Mouse (Mus musculus): ENCODE data around the gene Prima1. TPM values are rescaled to one million over a fixed set of nuclear protein-coding genes. Genes with fewer than 3 reads are reported as not detected.

Gene Prima1
- polyA plus RNA-seq (2017; shearing (Covaris generic)), result not detected

GRCm38 (mm10) chr12:103242083-103242581 lies at the start of gene Prima1:
Gene Prima1 (minus strand): TSS chr12:103242150.

Other genes with a start within 250 kb of the Prima1 start
- not detected for gene Fam181a, start 68.8 kb upstream of the Prima1 start, polyA plus RNA-seq (2017; shearing (Covaris generic))
- gene Asb2, start 113.9 kb upstream of the Prima1 start, polyA plus RNA-seq (2017; shearing (Covaris generic)), result 8.8 TPM
- gene Otub2, start 146.5 kb upstream of the Prima1 start, polyA plus RNA-seq (2017; shearing (Covaris generic)), result 3.0 TPM
- gene 9330161L09Rik, start 165.7 kb upstream of the Prima1 start, polyA plus RNA-seq (2017; shearing (Covaris generic)), result 0.51 TPM
- gene Ddx24, start 183.7 kb upstream of the Prima1 start, polyA plus RNA-seq (2017; shearing (Covaris generic)), result 202 TPM
- gene Ifi27, start 192.1 kb upstream of the Prima1 start, polyA plus RNA-seq (2017; shearing (Covaris generic)), result 309 TPM
- 204 TPM for gene Ifi27l2a, start 201.5 kb upstream of the Prima1 start, polyA plus RNA-seq (2017; shearing (Covaris generic))
- 0.83 TPM for gene Ifi27l2b, start 215.1 kb upstream of the Prima1 start, polyA plus RNA-seq (2017; shearing (Covaris generic))